Mouse (Mus musculus): ENCODE results near the gene Tbx1. TPM values are rescaled to one million over a fixed set of nuclear protein-coding genes. Genes with fewer than 3 reads are reported as not detected.

The Tbx1 gene
- total RNA-seq (2023; ENCODE audit: inconsistent age), result not detected in 4 replicates

DNA sequence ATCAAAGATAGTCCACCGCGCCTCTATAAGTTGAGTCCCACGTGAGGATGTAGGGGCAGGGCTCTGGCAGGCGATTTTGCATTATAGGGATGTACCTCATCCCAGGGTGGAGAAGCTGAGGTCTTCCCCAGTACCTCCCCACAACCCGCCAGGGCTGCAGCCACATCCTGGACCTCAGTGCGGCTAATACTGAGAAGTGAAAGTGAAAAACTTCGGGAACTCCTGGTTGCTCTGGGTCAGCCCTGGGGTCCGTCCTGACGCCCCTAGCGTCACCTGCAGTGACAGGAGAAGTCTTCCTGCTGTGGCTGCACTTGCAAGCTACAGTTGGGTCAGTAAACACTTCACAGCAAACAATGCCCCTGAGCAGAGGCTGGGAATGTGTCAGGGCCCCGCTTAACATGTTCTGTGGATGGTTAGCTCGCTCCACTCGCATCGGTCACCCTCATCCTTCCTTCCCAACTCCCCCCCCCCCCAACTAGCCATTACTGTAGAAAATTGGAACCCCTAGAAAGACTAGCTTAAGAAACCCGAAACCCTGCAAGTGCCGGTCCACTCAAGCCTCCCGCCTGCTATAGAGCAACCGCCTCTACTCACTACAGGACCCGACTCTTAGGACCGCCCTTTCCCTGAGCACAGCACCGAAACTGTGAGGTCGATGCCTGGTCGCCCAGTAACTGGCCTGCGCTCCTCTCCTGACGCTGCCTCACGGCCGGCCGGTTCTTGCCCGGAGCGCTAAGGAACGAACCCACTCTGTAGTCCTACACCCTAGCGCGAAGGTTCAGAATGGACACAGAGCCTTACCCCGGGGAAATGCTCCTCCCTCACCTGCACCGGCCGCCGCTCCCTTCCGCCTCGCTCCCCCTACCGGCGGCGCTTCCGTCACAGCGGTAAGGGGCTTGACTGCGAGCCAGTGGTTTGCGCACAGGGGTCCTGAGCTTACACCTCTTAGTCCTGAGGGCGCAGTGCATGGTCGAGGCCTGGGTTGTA lies at the start of gene Tbx1:
Tbx1 (minus strand) TSS at position 868 of the 987 bp plus-strand sequence.

DNA sequence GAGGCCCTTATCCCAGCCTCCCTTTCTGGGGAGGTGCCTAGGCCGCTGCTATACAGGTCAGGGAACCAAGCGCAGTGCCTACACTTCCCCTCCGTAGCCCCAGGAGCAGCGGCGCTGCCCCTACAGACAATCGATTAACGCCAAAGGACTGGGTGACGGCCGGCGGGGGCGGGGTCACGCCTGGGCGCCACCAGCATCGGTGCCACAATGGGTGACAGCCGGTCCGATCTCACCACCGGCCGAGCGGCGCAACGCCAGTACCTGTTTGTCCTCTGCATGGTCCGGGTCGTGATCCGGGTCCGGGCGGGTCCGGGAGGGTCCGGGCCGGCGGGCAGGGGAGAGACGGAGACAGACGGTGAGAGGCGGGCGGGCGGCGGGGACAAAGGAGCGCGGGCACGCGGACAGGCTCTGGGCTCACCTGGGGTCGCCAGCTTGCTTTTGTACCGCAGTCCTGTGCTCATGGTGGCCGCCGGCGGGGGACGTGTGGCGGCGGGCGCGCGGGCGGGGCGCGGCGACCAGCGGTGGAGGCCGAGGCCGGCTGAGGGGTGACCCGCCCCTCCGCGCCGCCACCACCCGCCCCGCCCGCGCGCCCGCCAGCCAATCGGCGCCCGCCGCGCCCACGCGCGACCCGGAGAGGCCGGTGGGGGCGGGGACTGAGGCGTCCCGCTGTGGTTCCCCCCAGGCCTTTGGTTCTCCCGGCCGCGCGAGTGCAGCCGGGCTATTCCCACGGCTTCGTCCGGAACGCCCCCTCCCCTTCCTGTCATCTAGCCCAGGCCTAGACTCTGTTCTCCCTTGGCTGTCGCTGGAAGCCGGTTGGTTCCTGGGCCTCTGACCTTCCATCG lies 39.1 kb upstream of the Tbx1 start, which contains the start of gene Sept5:
Sept5 (minus strand) TSS at position 565 of the 842 bp plus-strand sequence.

DNA sequence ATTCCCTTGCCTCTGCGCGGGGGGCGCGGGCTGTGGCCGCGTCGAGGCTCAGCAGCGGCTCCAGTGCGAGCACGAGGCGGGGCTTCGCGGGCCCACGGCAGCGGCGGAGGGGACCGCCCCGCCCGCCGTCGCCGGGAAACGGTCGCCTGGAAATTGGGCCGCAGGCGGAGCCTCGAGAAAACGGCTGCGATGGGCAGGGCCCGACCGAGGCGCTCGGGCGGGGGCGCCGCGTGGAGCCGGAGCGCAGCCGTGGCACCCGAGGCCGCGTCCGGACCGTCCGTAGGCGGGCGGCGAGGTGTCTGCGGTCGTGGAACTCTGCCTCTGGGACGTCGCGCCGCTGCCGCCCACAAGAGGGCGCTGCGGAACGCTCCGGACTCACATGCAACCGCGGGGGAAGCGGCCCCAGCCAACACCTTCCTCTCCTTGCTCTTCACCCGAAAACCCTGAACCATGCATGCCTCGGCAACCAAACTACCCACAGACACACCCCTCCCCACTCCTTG lies 36.0 kb upstream of the Tbx1 start, which contains the start of gene Gm49601:
Gm49601 (minus strand) TSS at position 52 of the 503 bp plus-strand sequence.

DNA sequence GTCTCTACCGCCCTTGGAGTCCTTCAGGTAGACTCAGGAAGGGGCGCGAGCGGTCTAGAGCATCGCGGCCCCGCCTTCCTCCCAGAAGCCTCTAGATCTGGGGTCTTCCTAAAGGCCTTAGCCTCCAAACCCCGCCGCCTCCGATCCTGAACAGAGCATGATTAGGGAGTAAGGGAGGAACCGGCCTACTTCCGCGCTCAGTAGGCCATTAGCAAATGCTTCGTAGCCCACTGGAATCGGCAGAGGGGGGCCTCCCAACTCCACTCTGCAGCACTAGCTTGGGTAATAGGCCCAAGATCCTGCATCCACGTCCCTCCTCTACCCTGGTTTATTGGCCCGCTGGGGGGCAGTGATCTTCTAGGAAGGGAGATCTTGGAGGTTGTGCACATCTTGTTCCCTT lies 31.5 kb upstream of the Tbx1 start, which contains the start of gene Gp1bb:
Gp1bb (minus strand) TSS at position 385 of the 400 bp plus-strand sequence.

Other genes starting within 250 kb of the Tbx1 start
- gene Tango2, start 242.6 kb downstream of the Tbx1 start, total RNA-seq (2023; ENCODE audit: inconsistent age), result 30.4 to 33.3 TPM (median 31.8 TPM) in 4 replicates
- 5.1 to 9.0 TPM (median 6.8 TPM) in 4 replicates for gene Arvcf, start 242.5 kb downstream of the Tbx1 start, total RNA-seq (2023; ENCODE audit: inconsistent age)
- 16.5 to 19.6 TPM (median 17.9 TPM) in 4 replicates for gene Txnrd2, start 164.3 kb downstream of the Tbx1 start, total RNA-seq (2023; ENCODE audit: inconsistent age)
- gene Comt, start 163.8 kb downstream of the Tbx1 start, total RNA-seq (2023; ENCODE audit: inconsistent age), result 11.0 to 14.4 TPM (median 12.7 TPM) in 4 replicates
- 4.9 to 7.2 TPM (median 5.9 TPM) in 4 replicates for gene Gnb1l, start 92.0 kb downstream of the Tbx1 start, total RNA-seq (2023; ENCODE audit: inconsistent age)
- 4.6 to 7.3 TPM (median 5.4 TPM) in 4 replicates for gene Rtl10, start 91.8 kb downstream of the Tbx1 start, total RNA-seq (2023; ENCODE audit: inconsistent age)
- gene Gp1bb, start 31.7 kb upstream of the Tbx1 start, total RNA-seq (2023; ENCODE audit: inconsistent age), result not detected in 4 replicates
- 0.26 TPM in 1 of 4 replicates, not detected in the others for gene Gm49601, start 35.8 kb upstream of the Tbx1 start, total RNA-seq (2023; ENCODE audit: inconsistent age)
- gene Sept5, start 39.3 kb upstream of the Tbx1 start, total RNA-seq (2023; ENCODE audit: inconsistent age), result not detected in 4 replicates
- not detected in 4 replicates for gene Cldn5, start 186.2 kb upstream of the Tbx1 start, total RNA-seq (2023; ENCODE audit: inconsistent age)
- 89.9 to 110 TPM (median 101 TPM) in 4 replicates for gene Ufd1, start 221.1 kb upstream of the Tbx1 start, total RNA-seq (2023; ENCODE audit: inconsistent age)
- 3.0 to 5.0 TPM (median 4.2 TPM) in 4 replicates for gene Cdc45, start 221.3 kb upstream of the Tbx1 start, total RNA-seq (2023; ENCODE audit: inconsistent age)
- gene 2510002D24Rik, start 245.9 kb upstream of the Tbx1 start, total RNA-seq (2023; ENCODE audit: inconsistent age), result 37.6 to 51.1 TPM (median 40.1 TPM) in 4 replicates
- gene Gm28539, start 245.9 kb upstream of the Tbx1 start, total RNA-seq (2023; ENCODE audit: inconsistent age), result 1.4 to 10.6 TPM (median 4.7 TPM) in 3 of 4 replicates, not detected in the other